Mouse (Mus musculus) cerebellum, postnatal 36 days (tissue): ENCODE results near the gene Slc25a44.

ENCODE experiments used
- DNase-seq, 2 experiments: peaks; one replicate each; pipeline ENCODE4 v3.0.0; 2021 to 2022; ENCODE audit warnings: mixed read lengths in 2 of 2

The Slc25a44 gene

GRCm38 (mm10) chr3:88365705-88366361 is 59.1 kb downstream of the Slc25a44 start:
- DNase-seq = no peak

DNA sequence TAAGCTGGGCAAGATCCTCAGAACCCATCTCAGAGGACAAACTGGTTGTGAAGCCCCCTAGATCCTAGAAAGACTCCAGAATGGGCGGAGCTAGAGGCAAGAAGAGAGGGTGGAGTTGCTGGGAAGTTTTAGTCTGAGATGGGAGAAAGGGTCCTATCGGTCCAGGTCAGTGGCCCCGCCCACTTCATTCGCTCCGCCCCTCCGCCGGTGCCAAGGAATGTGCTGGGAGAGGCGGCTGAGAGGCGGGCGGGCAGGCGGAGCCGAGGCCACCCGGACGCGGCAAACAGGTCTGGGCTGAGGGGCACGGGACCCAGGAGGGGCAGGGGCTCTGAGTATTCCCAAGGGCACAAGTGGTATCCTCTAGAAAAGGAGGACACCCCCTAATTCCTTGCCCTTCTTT is 60.6 kb downstream of the Slc25a44 start, which contains the start of gene Paqr6:
Gene Paqr6, plus strand, starts transcription at position 248 of the 400 bp plus-strand sequence.
- DNase-seq = peak in 1 of 2 experiments; percentile 34

DNA sequence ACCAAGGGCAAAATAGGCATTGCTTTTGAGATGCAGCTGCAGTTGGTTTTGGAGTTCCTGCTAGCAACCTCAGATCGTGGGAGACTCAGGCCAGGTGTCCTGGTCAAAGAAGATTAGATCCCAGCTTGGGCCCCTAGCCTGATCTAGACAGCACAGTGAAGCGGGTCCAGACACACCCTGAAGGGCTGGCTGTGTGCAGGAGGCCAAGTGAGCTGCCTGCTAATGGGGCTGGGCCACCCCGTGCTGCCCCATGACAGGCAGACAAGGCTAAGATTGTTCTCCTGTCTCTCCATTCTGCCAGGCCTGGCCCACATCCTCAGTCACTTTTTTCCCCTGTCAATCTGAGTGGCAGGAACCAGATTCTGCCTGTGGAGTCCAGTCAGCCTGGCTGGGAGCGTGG is 61.2 kb downstream of the Slc25a44 start:
- DNase-seq = no peak

- DNase-seq = no peak
These were observed 63.2 kb downstream of the Slc25a44 start for GRCm38 (mm10) chr3:88361612-88362313.

DNA sequence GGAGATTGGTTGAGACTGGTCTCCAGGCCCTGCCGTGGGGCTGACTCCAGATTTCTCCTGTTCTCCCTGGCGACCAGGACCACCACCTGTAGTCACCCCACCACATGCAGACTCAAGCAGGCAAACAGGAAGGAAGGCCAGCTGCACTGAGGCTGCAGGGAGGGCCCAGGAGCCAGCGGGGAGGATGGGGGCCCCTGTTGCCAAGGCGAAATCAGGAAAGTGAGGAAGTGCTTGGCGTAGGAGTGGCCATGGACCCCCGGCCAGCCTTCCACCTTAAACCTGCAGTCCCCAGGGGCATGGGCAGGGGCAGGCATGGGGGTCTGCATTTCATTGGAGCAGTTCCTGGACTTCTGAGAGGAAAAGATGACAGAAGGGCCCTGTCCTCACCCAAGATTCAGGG is 63.8 kb downstream of the Slc25a44 start:
- no peak for DNase-seq
